Mouse (Mus musculus): Measurements from ENCODE around the gene Epha6. TPM values are rescaled to one million over a fixed set of nuclear protein-coding genes. Genes with fewer than 3 reads are reported as not detected.
A peak's percentile ranks its signal among the peaks of the same experiment; 100 is the strongest.

Epha6 gene
- total and polyA plus RNA-seq, 3 experiments: 0.11 TPM; not detected in 2

DNA sequence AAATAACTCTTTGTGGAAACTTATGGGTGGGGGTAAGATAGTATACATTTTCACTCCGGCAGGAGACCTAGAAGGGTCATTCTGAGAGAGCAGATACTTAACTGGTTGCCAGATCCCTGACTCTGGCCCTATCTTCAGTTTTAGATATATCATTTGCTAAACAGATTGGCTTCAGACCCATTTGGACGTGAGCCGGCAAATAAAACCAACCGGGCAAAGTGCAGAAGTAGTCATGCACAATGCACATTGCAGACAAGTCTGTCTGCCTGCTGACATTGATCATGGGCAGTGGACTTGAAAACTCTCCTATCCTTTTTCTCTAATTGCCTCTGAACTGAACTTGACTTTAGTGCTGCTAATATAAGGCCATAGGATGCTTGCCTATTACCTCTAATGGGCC lies 681.6 kb downstream of the Epha6 start:
- Histone ChIP-seq H3K36me3 (replicated peaks) (no peaks in the 10 kb centered on the region), H3K9me3 (replicated peaks) (no peaks in the 10 kb centered on the region), H3K27me3 (ENCODE audit: insufficient read depth, low read length) (no peaks in the 10 kb centered on the region; the same call in 1 of the 2 replicates), H3K4me1 (ENCODE audit: insufficient read depth, low read depth, low read length) (no peaks in the 10 kb centered on the region), H3K4me3 (ENCODE audit: low read depth, low read length) (no peak overlapping the region)
- DNase-seq (ENCODE audit: low spot score) (no peak), ATAC-seq (ENCODE audit: extremely low read depth, insufficient number of reproducible peaks, low FRiP score, poor library complexity, severe bottlenecking) (no peak)
- no peak for TF ChIP-seq CTCF (IDR thresholded peaks at IDR 0.05; ENCODE audit: low read depth, low read length)
- no peak for TF ChIP-seq TAL1 (conservative IDR thresholded peaks at IDR 0.05; ENCODE audit: low read depth, low read length)
- no peak for TF ChIP-seq POLR2AphosphoS5 (IDR thresholded peaks at IDR 0.05; ENCODE audit: insufficient replicate concordance, low read depth, low read length)
- TF ChIP-seq GATA1 (IDR thresholded peaks at IDR 0.05; ENCODE audit: borderline replicate concordance, low read length): no peak
- TF ChIP-seq GATA2 (IDR thresholded peaks at IDR 0.05; ENCODE audit: borderline replicate concordance, low read depth, low read length): no peak

DNA sequence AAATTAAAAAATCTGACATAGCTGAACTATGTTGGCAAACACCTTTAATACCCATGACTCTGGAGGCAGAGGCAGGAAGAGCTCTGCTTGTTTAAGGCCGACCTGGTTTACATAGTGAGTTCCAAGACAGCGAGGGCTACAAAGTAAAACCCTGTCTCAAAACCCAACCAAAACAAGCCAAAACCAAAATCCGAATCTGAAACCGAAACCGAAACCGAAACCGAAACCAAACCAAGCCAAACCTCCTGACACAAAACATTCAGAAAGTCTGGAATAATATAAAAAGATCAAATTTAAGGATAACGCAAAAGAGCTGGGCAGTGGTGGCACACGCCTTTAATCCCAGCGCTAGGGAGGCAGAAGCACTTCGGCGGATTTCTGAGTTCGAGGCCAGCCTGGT lies 725.3 kb downstream of the Epha6 start:
- Histone ChIP-seq H3K9me3 (replicated peaks) (no peaks in the 10 kb centered on the region), H3K4me3 (ENCODE audit: low read depth, low read length) (no peak overlapping the region), H3K27me3 (ENCODE audit: insufficient read depth, low read length) (no peaks in the 10 kb centered on the region; the same call in 1 of the 2 replicates), H3K36me3 (replicated peaks) (no peaks in the 10 kb centered on the region), H3K4me1 (ENCODE audit: insufficient read depth, low read depth, low read length) (no peaks in the 10 kb centered on the region)
- TF ChIP-seq POLR2AphosphoS5 (IDR thresholded peaks at IDR 0.05; ENCODE audit: insufficient replicate concordance, low read depth, low read length) (no peak), GATA2 (IDR thresholded peaks at IDR 0.05; ENCODE audit: borderline replicate concordance, low read depth, low read length) (no peak), GATA1 (IDR thresholded peaks at IDR 0.05; ENCODE audit: borderline replicate concordance, low read length) (no peak), TAL1 (conservative IDR thresholded peaks at IDR 0.05; ENCODE audit: low read depth, low read length) (no peak), CTCF (IDR thresholded peaks at IDR 0.05; ENCODE audit: low read depth, low read length) (no peak)
- DNase-seq (ENCODE audit: low spot score) (no peak), ATAC-seq (ENCODE audit: extremely low read depth, insufficient number of reproducible peaks, low FRiP score, poor library complexity, severe bottlenecking) (no peak)

DNA sequence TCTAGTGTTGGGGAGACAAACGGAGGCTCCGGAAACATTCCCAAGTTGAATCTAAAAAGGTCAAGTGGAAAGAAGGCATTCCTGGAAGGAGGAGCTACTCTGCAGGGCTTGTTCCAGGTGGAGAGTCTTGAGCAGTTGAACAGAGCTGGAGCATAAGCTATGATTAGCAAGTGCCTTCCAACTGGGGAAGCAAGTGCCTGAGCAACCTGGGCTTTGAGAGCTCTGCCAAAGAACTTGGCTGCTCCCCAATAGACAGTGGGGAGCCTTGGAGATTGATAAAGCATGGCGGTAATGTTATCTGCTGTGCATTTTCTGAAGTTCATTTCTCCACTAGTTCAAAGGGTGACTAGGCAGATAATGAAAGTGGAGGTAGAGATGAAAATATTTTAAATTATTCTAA lies 733.5 kb downstream of the Epha6 start:
- H3K27me3 ChIP-seq (ENCODE audit: insufficient read depth, low read length): no peaks in the 10 kb centered on the region
- no peak for DNase-seq (ENCODE audit: low spot score)
- no peaks in the 10 kb centered on the region for H3K36me3 ChIP-seq (replicated peaks)
- H3K4me1 ChIP-seq (ENCODE audit: insufficient read depth, low read depth, low read length): peaks cover 4% of the 10 kb centered on the region; the same call in 1 of the 2 replicates
- TF ChIP-seq TAL1 (conservative IDR thresholded peaks at IDR 0.05; ENCODE audit: low read depth, low read length) (no peak), POLR2AphosphoS5 (IDR thresholded peaks at IDR 0.05; ENCODE audit: insufficient replicate concordance, low read depth, low read length) (no peak), GATA1 (IDR thresholded peaks at IDR 0.05; ENCODE audit: borderline replicate concordance, low read length) (no peak), GATA2 (IDR thresholded peaks at IDR 0.05; ENCODE audit: borderline replicate concordance, low read depth, low read length) (no peak), CTCF (IDR thresholded peaks at IDR 0.05; ENCODE audit: low read depth, low read length) (no peak)
- no peak for ATAC-seq (ENCODE audit: extremely low read depth, insufficient number of reproducible peaks, low FRiP score, poor library complexity, severe bottlenecking)
- no peak overlapping the region for H3K4me3 ChIP-seq (ENCODE audit: low read depth, low read length)
- no peaks in the 10 kb centered on the region for H3K9me3 ChIP-seq (replicated peaks)

DNA sequence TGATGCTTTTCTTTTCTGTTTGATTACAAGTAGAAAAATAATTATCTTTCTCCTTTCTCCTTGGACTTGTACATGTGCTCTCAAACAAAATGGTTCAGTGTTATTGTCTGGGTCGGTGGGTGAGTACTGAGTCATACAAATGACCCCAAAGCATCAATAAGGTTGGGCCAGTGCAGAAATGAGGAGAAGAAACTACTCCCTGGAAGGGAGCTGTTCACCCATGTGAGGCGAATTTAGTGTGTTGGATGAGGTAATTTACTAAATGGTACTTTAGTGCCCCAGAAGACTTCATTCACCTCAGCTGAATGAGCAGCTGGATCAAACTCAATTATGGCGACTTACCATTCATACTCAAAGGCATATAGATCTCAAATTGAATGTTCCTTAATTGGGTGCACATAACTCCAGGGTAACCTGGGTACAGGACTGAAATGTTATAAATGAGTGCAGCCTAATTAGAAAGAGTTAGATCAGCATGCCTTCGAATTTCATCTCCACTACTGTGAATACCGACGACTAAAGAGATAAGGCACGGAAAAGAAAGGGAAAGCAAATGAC lies 751.1 kb downstream of the Epha6 start:
- no peak overlapping the region for H3K4me3 ChIP-seq (ENCODE audit: low read depth, low read length)
- no peaks in the 10 kb centered on the region for H3K9me3 ChIP-seq (replicated peaks)
- no peak for ATAC-seq (ENCODE audit: extremely low read depth, insufficient number of reproducible peaks, low FRiP score, poor library complexity, severe bottlenecking)
- no peaks in the 10 kb centered on the region for H3K4me1 ChIP-seq (ENCODE audit: insufficient read depth, low read depth, low read length)
- no peak for TF ChIP-seq CTCF (IDR thresholded peaks at IDR 0.05; ENCODE audit: low read depth, low read length)
- no peak for TF ChIP-seq GATA1 (IDR thresholded peaks at IDR 0.05; ENCODE audit: borderline replicate concordance, low read length)
- no peak for TF ChIP-seq TAL1 (conservative IDR thresholded peaks at IDR 0.05; ENCODE audit: low read depth, low read length)
- TF ChIP-seq GATA2 (IDR thresholded peaks at IDR 0.05; ENCODE audit: borderline replicate concordance, low read depth, low read length): no peak
- TF ChIP-seq POLR2AphosphoS5 (IDR thresholded peaks at IDR 0.05; ENCODE audit: insufficient replicate concordance, low read depth, low read length): no peak
- no peak for DNase-seq (ENCODE audit: low spot score)
- 0 out of 2 replicates have a peak, but pooled peaks cover 3% of the 10 kb centered on the region for H3K27me3 ChIP-seq (ENCODE audit: insufficient read depth, low read length)
- no peaks in the 10 kb centered on the region for H3K36me3 ChIP-seq (replicated peaks)

DNA sequence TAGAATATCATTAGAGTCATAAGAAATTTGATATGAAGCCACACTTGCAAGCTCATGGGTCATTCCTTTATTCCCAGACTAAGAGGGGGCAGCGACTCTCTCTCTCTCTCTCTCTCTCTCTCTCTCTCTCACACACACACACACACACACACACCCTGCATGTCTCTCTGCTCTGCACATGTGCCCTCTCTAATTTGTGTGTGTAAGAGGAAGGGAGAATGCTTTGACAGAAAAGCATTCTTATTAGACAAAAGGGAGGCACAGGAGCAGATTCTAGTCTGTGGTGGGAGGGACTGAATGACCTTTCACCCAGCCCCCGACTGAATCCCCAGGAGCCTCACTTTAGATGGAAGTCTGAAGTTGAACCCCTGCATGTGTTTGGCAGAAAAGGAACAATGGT lies 752.6 kb downstream of the Epha6 start:
- Histone ChIP-seq H3K27me3 (ENCODE audit: insufficient read depth, low read length) (0 out of 2 replicates have a peak, but pooled peaks cover 3% of the 10 kb centered on the region), H3K36me3 (replicated peaks) (no peaks in the 10 kb centered on the region), H3K4me1 (ENCODE audit: insufficient read depth, low read depth, low read length) (no peaks in the 10 kb centered on the region), H3K9me3 (replicated peaks) (no peaks in the 10 kb centered on the region), H3K4me3 (ENCODE audit: low read depth, low read length) (no peak overlapping the region)
- TF ChIP-seq GATA1 (IDR thresholded peaks at IDR 0.05; ENCODE audit: borderline replicate concordance, low read length): no peak
- TF ChIP-seq POLR2AphosphoS5 (IDR thresholded peaks at IDR 0.05; ENCODE audit: insufficient replicate concordance, low read depth, low read length): no peak
- no peak for TF ChIP-seq TAL1 (conservative IDR thresholded peaks at IDR 0.05; ENCODE audit: low read depth, low read length)
- no peak for TF ChIP-seq CTCF (IDR thresholded peaks at IDR 0.05; ENCODE audit: low read depth, low read length)
- TF ChIP-seq GATA2 (IDR thresholded peaks at IDR 0.05; ENCODE audit: borderline replicate concordance, low read depth, low read length): no peak
- no peak for ATAC-seq (ENCODE audit: extremely low read depth, insufficient number of reproducible peaks, low FRiP score, poor library complexity, severe bottlenecking)
- no peak for DNase-seq (ENCODE audit: low spot score)

DNA sequence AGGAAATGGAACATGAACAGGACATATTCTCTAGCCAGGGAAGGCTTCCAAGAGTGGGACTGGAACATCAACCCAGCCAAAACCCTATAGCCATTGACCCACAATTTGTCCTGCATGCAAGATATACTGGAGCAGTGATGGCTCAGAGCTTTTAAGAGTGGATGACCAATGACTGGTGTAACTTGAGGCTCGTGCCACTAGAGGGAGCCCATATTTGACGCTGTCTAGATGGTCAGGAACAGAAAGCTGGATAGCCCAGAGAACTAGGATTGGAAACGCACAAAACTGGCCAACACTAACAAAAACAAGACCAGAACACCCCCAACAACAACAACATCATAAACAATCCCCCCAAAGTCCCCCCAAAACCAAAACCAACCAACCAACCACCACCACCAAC lies 758.8 kb downstream of the Epha6 start:
- Histone ChIP-seq H3K27me3 (ENCODE audit: insufficient read depth, low read length) (0 out of 2 replicates have a peak, but pooled peaks cover 3% of the 10 kb centered on the region), H3K9me3 (replicated peaks) (no peaks in the 10 kb centered on the region), H3K4me3 (ENCODE audit: low read depth, low read length) (no peak overlapping the region), H3K36me3 (replicated peaks) (no peaks in the 10 kb centered on the region), H3K4me1 (ENCODE audit: insufficient read depth, low read depth, low read length) (peaks cover 8% of the 10 kb centered on the region; the same call in 1 of the 2 replicates)
- TF ChIP-seq CTCF (IDR thresholded peaks at IDR 0.05; ENCODE audit: low read depth, low read length): peak; percentile 64
- no peak for TF ChIP-seq GATA2 (IDR thresholded peaks at IDR 0.05; ENCODE audit: borderline replicate concordance, low read depth, low read length)
- ATAC-seq (ENCODE audit: extremely low read depth, insufficient number of reproducible peaks, low FRiP score, poor library complexity, severe bottlenecking) (peak; percentile 73), DNase-seq (ENCODE audit: low spot score) (peak; percentile 5)
